Mouse (Mus musculus): ENCODE measurements around the gene Raver2. TPM values are rescaled to one million over a fixed set of nuclear protein-coding genes. Genes with fewer than 3 reads are reported as not detected.

Gene Raver2
- polyA plus RNA-seq, 1 experiment from 2014 or later, result 15.4 TPM

- no peaks in the 10 kb centered on the region for H3K27me3 ChIP-seq (ENCODE audit: control insufficient read depth, insufficient read depth, low read length)
- no peaks in the 10 kb centered on the region for H3K4me1 ChIP-seq (ENCODE audit: control insufficient read depth, insufficient read depth, low read length)
- H3K36me3 ChIP-seq (replicated peaks; ENCODE audit: control insufficient read depth, insufficient read depth, low read depth, low read length), result no peaks in the 10 kb centered on the region
- no peaks in the 10 kb centered on the region for H3K9me3 ChIP-seq (replicated peaks; ENCODE audit: control insufficient read depth, low read length)
- no peak overlapping the region for H3K9ac ChIP-seq (replicated peaks; ENCODE audit: low read length)
- H3K27ac ChIP-seq (replicated peaks; ENCODE audit: low read depth, low read length), result no peak overlapping the region
- DNase-seq (ENCODE audit: low spot score) (no peak), ATAC-seq (replicated peaks; ENCODE audit: insufficient number of reproducible peaks, low FRiP score, low TSS enrichment, low read depth) (no peak)
- no peak overlapping the region for H3K4me2 ChIP-seq (ENCODE audit: low read depth, low read length)
- 76% methylated on average over 2 of the region's 2 CpGs for WGBS
- H3K4me3 ChIP-seq (ENCODE audit: low read depth, low read length), result no peak overlapping the region
These were observed 25.1 kb upstream of the Raver2 start for GRCm38 (mm10) chr4:101043691-101044090.

GRCm38 (mm10) chr4:101044149-101044548 lies 24.6 kb upstream of the Raver2 start:
- H3K4me2 ChIP-seq (ENCODE audit: low read depth, low read length), result no peak overlapping the region
- ATAC-seq (replicated peaks; ENCODE audit: insufficient number of reproducible peaks, low FRiP score, low TSS enrichment, low read depth), result no peak
- H3K9me3 ChIP-seq (replicated peaks; ENCODE audit: control insufficient read depth, low read length), result no peaks in the 10 kb centered on the region
- no peaks in the 10 kb centered on the region for H3K27me3 ChIP-seq (ENCODE audit: control insufficient read depth, insufficient read depth, low read length)
- H3K4me3 ChIP-seq (ENCODE audit: low read depth, low read length), result no peak overlapping the region
- no peak for DNase-seq (ENCODE audit: low spot score)
- H3K4me1 ChIP-seq (ENCODE audit: control insufficient read depth, insufficient read depth, low read length), result no peaks in the 10 kb centered on the region
- no peak overlapping the region for H3K27ac ChIP-seq (replicated peaks; ENCODE audit: low read depth, low read length)
- H3K36me3 ChIP-seq (replicated peaks; ENCODE audit: control insufficient read depth, insufficient read depth, low read depth, low read length), result no peaks in the 10 kb centered on the region
- no peak overlapping the region for H3K9ac ChIP-seq (replicated peaks; ENCODE audit: low read length)

- Histone ChIP-seq H3K27ac (replicated peaks; ENCODE audit: low read depth, low read length) (no peak overlapping the region), H3K4me2 (ENCODE audit: low read depth, low read length) (no peak overlapping the region), H3K36me3 (replicated peaks; ENCODE audit: control insufficient read depth, insufficient read depth, low read depth, low read length) (no peaks in the 10 kb centered on the region), H3K9ac (replicated peaks; ENCODE audit: low read length) (no peak overlapping the region), H3K9me3 (replicated peaks; ENCODE audit: control insufficient read depth, low read length) (no peaks in the 10 kb centered on the region), H3K4me3 (ENCODE audit: low read depth, low read length) (no peak overlapping the region), H3K27me3 (ENCODE audit: control insufficient read depth, insufficient read depth, low read length) (no peaks in the 10 kb centered on the region), H3K4me1 (ENCODE audit: control insufficient read depth, insufficient read depth, low read length) (no peaks in the 10 kb centered on the region)
- DNase-seq (ENCODE audit: low spot score), result no peak
- no peak for ATAC-seq (replicated peaks; ENCODE audit: insufficient number of reproducible peaks, low FRiP score, low TSS enrichment, low read depth)
- WGBS, result 76% methylated on average over 4 of the region's 4 CpGs
These were observed 22.2 kb upstream of the Raver2 start for GRCm38 (mm10) chr4:101046576-101046975.

GRCm38 (mm10) chr4:101062146-101062545 lies 6.6 kb upstream of the Raver2 start:
- H3K4me3 ChIP-seq (ENCODE audit: low read depth, low read length), result no peak overlapping the region
- H3K27ac ChIP-seq (replicated peaks; ENCODE audit: low read depth, low read length), result no peak overlapping the region
- ATAC-seq (replicated peaks; ENCODE audit: insufficient number of reproducible peaks, low FRiP score, low TSS enrichment, low read depth), result no peak
- H3K9ac ChIP-seq (replicated peaks; ENCODE audit: low read length), result no peak overlapping the region
- WGBS, result 68% methylated on average over 2 of the region's 2 CpGs
- H3K4me2 ChIP-seq (ENCODE audit: low read depth, low read length), result no peak overlapping the region
- H3K4me1 ChIP-seq (ENCODE audit: control insufficient read depth, insufficient read depth, low read length), result no peaks in the 10 kb centered on the region
- H3K9me3 ChIP-seq (replicated peaks; ENCODE audit: control insufficient read depth, low read length), result no peaks in the 10 kb centered on the region
- DNase-seq (ENCODE audit: low spot score), result no peak
- no peaks in the 10 kb centered on the region for H3K27me3 ChIP-seq (ENCODE audit: control insufficient read depth, insufficient read depth, low read length)
- no peaks in the 10 kb centered on the region for H3K36me3 ChIP-seq (replicated peaks; ENCODE audit: control insufficient read depth, insufficient read depth, low read depth, low read length)

GRCm38 (mm10) chr4:101066401-101066800 lies 2.4 kb upstream of the Raver2 start:
- ATAC-seq (replicated peaks; ENCODE audit: insufficient number of reproducible peaks, low FRiP score, low TSS enrichment, low read depth) (no peak), DNase-seq (ENCODE audit: low spot score) (no peak)
- Histone ChIP-seq H3K27me3 (ENCODE audit: control insufficient read depth, insufficient read depth, low read length) (no peaks in the 10 kb centered on the region), H3K9ac (replicated peaks; ENCODE audit: low read length) (no peak overlapping the region), H3K27ac (replicated peaks; ENCODE audit: low read depth, low read length) (no peak overlapping the region), H3K4me1 (ENCODE audit: control insufficient read depth, insufficient read depth, low read length) (no peaks in the 10 kb centered on the region), H3K4me2 (ENCODE audit: low read depth, low read length) (no peak overlapping the region), H3K4me3 (ENCODE audit: low read depth, low read length) (no peak overlapping the region), H3K36me3 (replicated peaks; ENCODE audit: control insufficient read depth, insufficient read depth, low read depth, low read length) (no peaks in the 10 kb centered on the region), H3K9me3 (replicated peaks; ENCODE audit: control insufficient read depth, low read length) (no peaks in the 10 kb centered on the region)
- 58% methylated on average over 5 of the region's 5 CpGs for WGBS

- ATAC-seq (replicated peaks; ENCODE audit: insufficient number of reproducible peaks, low FRiP score, low TSS enrichment, low read depth) (peak; percentile 72; the same call in 1 of the 2 replicates), DNase-seq (ENCODE audit: low spot score) (peak; percentile 55)
- Histone ChIP-seq H3K4me2 (ENCODE audit: low read depth, low read length) (peak overlapping the region; percentile 91), H3K4me3 (ENCODE audit: low read depth, low read length) (peak overlapping the region; percentile 85), H3K4me1 (ENCODE audit: control insufficient read depth, insufficient read depth, low read length) (no peaks in the 10 kb centered on the region), H3K27me3 (ENCODE audit: control insufficient read depth, insufficient read depth, low read length) (no peaks in the 10 kb centered on the region), H3K9me3 (replicated peaks; ENCODE audit: control insufficient read depth, low read length) (no peaks in the 10 kb centered on the region), H3K9ac (replicated peaks; ENCODE audit: low read length) (peak overlapping the region; percentile 86), H3K27ac (replicated peaks; ENCODE audit: low read depth, low read length) (0 out of 2 replicates have a peak overlapping the region, but pooled peaks have one; percentile 20), H3K36me3 (replicated peaks; ENCODE audit: control insufficient read depth, insufficient read depth, low read depth, low read length) (no peaks in the 10 kb centered on the region)
- 1% methylated on average over 54 of the region's 55 CpGs for WGBS
These were observed 580 bp downstream of the Raver2 start for GRCm38 (mm10) chr4:101069154-101069971.

GRCm38 (mm10) chr4:101071570-101071969 lies 2.8 kb downstream of the Raver2 start:
- Histone ChIP-seq H3K36me3 (replicated peaks; ENCODE audit: control insufficient read depth, insufficient read depth, low read depth, low read length) (no peaks in the 10 kb centered on the region), H3K9me3 (replicated peaks; ENCODE audit: control insufficient read depth, low read length) (no peaks in the 10 kb centered on the region), H3K27ac (replicated peaks; ENCODE audit: low read depth, low read length) (no peak overlapping the region), H3K27me3 (ENCODE audit: control insufficient read depth, insufficient read depth, low read length) (no peaks in the 10 kb centered on the region), H3K4me3 (ENCODE audit: low read depth, low read length) (no peak overlapping the region), H3K4me2 (ENCODE audit: low read depth, low read length) (no peak overlapping the region), H3K9ac (replicated peaks; ENCODE audit: low read length) (no peak overlapping the region), H3K4me1 (ENCODE audit: control insufficient read depth, insufficient read depth, low read length) (no peaks in the 10 kb centered on the region)
- DNase-seq (ENCODE audit: low spot score) (no peak), ATAC-seq (replicated peaks; ENCODE audit: insufficient number of reproducible peaks, low FRiP score, low TSS enrichment, low read depth) (no peak)
- WGBS, result 82% methylated on average over 4 of the region's 4 CpGs

- Histone ChIP-seq H3K9me3 (replicated peaks; ENCODE audit: control insufficient read depth, low read length) (no peaks in the 10 kb centered on the region), H3K4me2 (ENCODE audit: low read depth, low read length) (no peak overlapping the region), H3K4me3 (ENCODE audit: low read depth, low read length) (no peak overlapping the region), H3K36me3 (replicated peaks; ENCODE audit: control insufficient read depth, insufficient read depth, low read depth, low read length) (no peaks in the 10 kb centered on the region), H3K9ac (replicated peaks; ENCODE audit: low read length) (no peak overlapping the region), H3K4me1 (ENCODE audit: control insufficient read depth, insufficient read depth, low read length) (no peaks in the 10 kb centered on the region), H3K27me3 (ENCODE audit: control insufficient read depth, insufficient read depth, low read length) (no peaks in the 10 kb centered on the region), H3K27ac (replicated peaks; ENCODE audit: low read depth, low read length) (no peak overlapping the region)
- DNase-seq (ENCODE audit: low spot score) (peak; percentile 33), ATAC-seq (replicated peaks; ENCODE audit: insufficient number of reproducible peaks, low FRiP score, low TSS enrichment, low read depth) (no peak)
- 23% methylated on average over 3 of the region's 3 CpGs for WGBS
These were observed 7.6 kb downstream of the Raver2 start for GRCm38 (mm10) chr4:101076425-101076824.
